Comparison of ENCODE assay signal across 21 mouse cellular contexts in genomic region chr10:3700225-3701073, GRCm38 (mm10). TPM values are rescaled to one million over a fixed set of nuclear protein-coding genes. Genes with fewer than 3 reads are reported as not detected.
DNase-seq lines count a peak whose midpoint lies in the region; ATAC-seq and TF ChIP-seq lines count a peak whose summit lies in the region.
"Had no signal": no experiment of that assay in that cellular context is flagged by ENCODE, and none has a peak within 500 bp of the region (broad histone marks: within the 10 kb centered on the region; RNA-seq: fewer than 3 reads in every experiment).

No protein-coding gene starts in this region.

- TF ChIP-seq CTCF in intestine, postnatal 0 days (IDR thresholded peaks at IDR 0.05; ENCODE audit: low read depth): no peak

- peak overlapping the region; percentile 31; the same call in 1 of the 2 replicates for H3K27ac ChIP-seq in limb, embryonic 12.5 days
- no peak overlapping the region for H3K27ac ChIP-seq in limb, embryonic 10.5 days
- H3K27ac ChIP-seq in embryonic facial prominence, embryonic 14.5 days (replicated peaks; ENCODE audit: low read depth, low read length): peak overlapping the region; percentile 41; the same call in 1 of the 2 replicates
- H3K27ac ChIP-seq in intestine, postnatal 0 days (ENCODE audit: low read depth, low read length): no peak overlapping the region; the same call in 1 of the 2 replicates
- H3K27ac ChIP-seq in stomach, embryonic 15.5 days: 0 out of 2 replicates have a peak overlapping the region, but pooled peaks have one; percentile 6
- no peak overlapping the region for H3K27ac ChIP-seq in hindbrain, embryonic 10.5 days
- H3K27ac ChIP-seq: forebrain, embryonic 15.5 days; hindbrain, embryonic 12.5 days; layer of hippocampus, adult 2 months; liver, embryonic 12.5 days; lung, embryonic 15.5 days; midbrain, embryonic 10.5 days had no signal

- H3K27me3 ChIP-seq in limb, embryonic 12.5 days: no peaks in the 10 kb centered on the region
- no peaks in the 10 kb centered on the region for H3K27me3 ChIP-seq in limb, embryonic 10.5 days (ENCODE audit: low read depth, poor library complexity, severe bottlenecking)
- no peaks in the 10 kb centered on the region for H3K27me3 ChIP-seq in embryonic facial prominence, embryonic 14.5 days (replicated peaks; ENCODE audit: control insufficient read depth, insufficient read depth, low read length)
- H3K27me3 ChIP-seq in intestine, postnatal 0 days (replicated peaks; ENCODE audit: control insufficient read depth, insufficient read depth, low read length): no peaks in the 10 kb centered on the region
- H3K27me3 ChIP-seq in stomach, embryonic 15.5 days (replicated peaks): no peaks in the 10 kb centered on the region
- H3K27me3 ChIP-seq in hindbrain, embryonic 10.5 days (ENCODE audit: insufficient read depth, poor library complexity, severe bottlenecking): no peaks in the 10 kb centered on the region
- H3K27me3 ChIP-seq: forebrain, embryonic 15.5 days; hindbrain, embryonic 12.5 days; liver, embryonic 12.5 days; lung, embryonic 15.5 days had no signal

- no peak for ATAC-seq in limb, embryonic 12.5 days (ENCODE audit: insufficient number of reproducible peaks, insufficient read depth, low FRiP score, low TSS enrichment, low read depth)
- ATAC-seq in embryonic facial prominence, embryonic 14.5 days (ENCODE audit: low read depth): no peak
- peak; percentile 96 for ATAC-seq in intestine, postnatal 0 days
- peak; percentile 69; the same call in 1 of the 2 replicates for ATAC-seq in stomach, embryonic 15.5 days (ENCODE audit: insufficient read depth, low FRiP score, low read depth)
- ATAC-seq: forebrain, embryonic 15.5 days; liver, embryonic 12.5 days; midbrain, embryonic 16.5 days had no signal

- H3K4me3 ChIP-seq in limb, embryonic 12.5 days (replicated peaks): no peak overlapping the region
- no peak overlapping the region for H3K4me3 ChIP-seq in limb, embryonic 10.5 days
- no peak overlapping the region for H3K4me3 ChIP-seq in embryonic facial prominence, embryonic 14.5 days (ENCODE audit: low read depth, low read length)
- H3K4me3 ChIP-seq in intestine, postnatal 0 days (ENCODE audit: low read depth, low read length): no peak overlapping the region
- no peak overlapping the region for H3K4me3 ChIP-seq in stomach, embryonic 15.5 days (replicated peaks)
- H3K4me3 ChIP-seq in hindbrain, embryonic 10.5 days: no peak overlapping the region
- H3K4me3 ChIP-seq: forebrain, embryonic 15.5 days; hindbrain, embryonic 12.5 days; layer of hippocampus, adult 2 months; liver, embryonic 12.5 days; lung, embryonic 15.5 days; midbrain, embryonic 10.5 days; myocyte had no signal

- no peak overlapping the region for H3K9ac ChIP-seq in limb, embryonic 12.5 days (replicated peaks)
- H3K9ac ChIP-seq in embryonic facial prominence, embryonic 14.5 days (ENCODE audit: low read depth, low read length): no peak overlapping the region
- no peak overlapping the region for H3K9ac ChIP-seq in intestine, postnatal 0 days (ENCODE audit: low read depth, low read length)
- H3K9ac ChIP-seq in stomach, embryonic 15.5 days: no peak overlapping the region
- H3K9ac ChIP-seq: forebrain, embryonic 15.5 days; hindbrain, embryonic 12.5 days; liver, embryonic 12.5 days; lung, embryonic 15.5 days had no signal

- H3K4me2 ChIP-seq in limb, embryonic 12.5 days: no peak overlapping the region
- H3K4me2 ChIP-seq in embryonic facial prominence, embryonic 14.5 days (ENCODE audit: low read depth, low read length): no peak overlapping the region
- no peak overlapping the region for H3K4me2 ChIP-seq in intestine, postnatal 0 days (replicated peaks; ENCODE audit: low read depth)
- no peak overlapping the region for H3K4me2 ChIP-seq in stomach, embryonic 15.5 days
- H3K4me2 ChIP-seq: forebrain, embryonic 15.5 days; heart, embryonic 11.5 days; hindbrain, embryonic 12.5 days; liver, embryonic 12.5 days; lung, embryonic 15.5 days had no signal

- 45% methylated on average over 12 of the region's 12 CpGs for WGBS in limb, embryonic 12.5 days
- WGBS in limb, embryonic 10.5 days: 80% methylated on average over 12 of the region's 12 CpGs
- WGBS in embryonic facial prominence, embryonic 14.5 days: 41% methylated on average over 12 of the region's 12 CpGs
- WGBS in intestine, postnatal 0 days: 33% methylated on average over 12 of the region's 12 CpGs
- WGBS in stomach, embryonic 15.5 days: 37% methylated on average over 12 of the region's 12 CpGs
- 83% methylated on average over 12 of the region's 12 CpGs for WGBS in hindbrain, embryonic 10.5 days

- no peak for DNase-seq in limb, embryonic 10.5 days (ENCODE audit: low spot score)
- peak; percentile 55 for DNase-seq in embryonic facial prominence, embryonic 14.5 days (ENCODE audit: low spot score)
- DNase-seq in hindbrain, embryonic 10.5 days (ENCODE audit: low spot score): no peak
- DNase-seq in urinary bladder, postnatal 10 days (ENCODE audit: low spot score): no peak
- DNase-seq: cerebellum, adult 11 months; cerebellum, postnatal 10 days; kidney, adult 9 months; kidney, postnatal 14 days; right cerebral cortex, postnatal 4 days had no signal

- no peaks in the 10 kb centered on the region for H3K36me3 ChIP-seq in limb, embryonic 12.5 days
- no peaks in the 10 kb centered on the region for H3K36me3 ChIP-seq in limb, embryonic 10.5 days
- no peaks in the 10 kb centered on the region for H3K36me3 ChIP-seq in embryonic facial prominence, embryonic 14.5 days (ENCODE audit: control insufficient read depth, insufficient read depth, low read length)
- no peaks in the 10 kb centered on the region for H3K36me3 ChIP-seq in intestine, postnatal 0 days (ENCODE audit: control insufficient read depth, insufficient read depth)
- no peaks in the 10 kb centered on the region for H3K36me3 ChIP-seq in stomach, embryonic 15.5 days
- H3K36me3 ChIP-seq in hindbrain, embryonic 10.5 days: no peaks in the 10 kb centered on the region
- H3K36me3 ChIP-seq: forebrain, embryonic 15.5 days; hindbrain, embryonic 12.5 days; liver, embryonic 12.5 days; lung, embryonic 15.5 days; midbrain, embryonic 10.5 days had no signal

- H3K9me3 ChIP-seq in limb, embryonic 12.5 days: no peaks in the 10 kb centered on the region
- H3K9me3 ChIP-seq in limb, embryonic 10.5 days (replicated peaks): no peaks in the 10 kb centered on the region
- no peaks in the 10 kb centered on the region for H3K9me3 ChIP-seq in embryonic facial prominence, embryonic 14.5 days (ENCODE audit: control insufficient read depth, low read length)
- no peaks in the 10 kb centered on the region for H3K9me3 ChIP-seq in intestine, postnatal 0 days (ENCODE audit: control insufficient read depth)
- H3K9me3 ChIP-seq in stomach, embryonic 15.5 days: no peaks in the 10 kb centered on the region
- H3K9me3 ChIP-seq in hindbrain, embryonic 10.5 days: no peaks in the 10 kb centered on the region
- H3K9me3 ChIP-seq: forebrain, embryonic 15.5 days; hindbrain, embryonic 12.5 days; liver, embryonic 12.5 days; lung, embryonic 15.5 days; midbrain, embryonic 10.5 days had no signal

- H3K4me1 ChIP-seq in limb, embryonic 12.5 days (replicated peaks): peaks cover 26% of the 10 kb centered on the region
- 0 out of 2 replicates have a peak, but pooled peaks cover 13% of the 10 kb centered on the region for H3K4me1 ChIP-seq in limb, embryonic 10.5 days
- peaks cover 14% of the 10 kb centered on the region for H3K4me1 ChIP-seq in embryonic facial prominence, embryonic 14.5 days (ENCODE audit: control insufficient read depth, insufficient read depth, low read length)
- no peaks in the 10 kb centered on the region; the same call in 1 of the 2 replicates for H3K4me1 ChIP-seq in intestine, postnatal 0 days (replicated peaks; ENCODE audit: control insufficient read depth, insufficient read depth, low read length)
- 0 out of 2 replicates have a peak, but pooled peaks cover 5% of the 10 kb centered on the region for H3K4me1 ChIP-seq in stomach, embryonic 15.5 days
- no peaks in the 10 kb centered on the region for H3K4me1 ChIP-seq in hindbrain, embryonic 10.5 days (replicated peaks)
- H3K4me1 ChIP-seq: forebrain, embryonic 15.5 days; hindbrain, embryonic 12.5 days; liver, embryonic 12.5 days; midbrain, embryonic 10.5 days had no signal

RNA-seq across cellular contexts. Expression of gene Plekhg1, which starts 39.7 kb away (rescaled TPM):
- 16.1 and 18.6 TPM in 2 replicates for polyA plus RNA-seq in limb, embryonic 12.5 days (2016; fragmentation: Nextera tagmentation; extraction: Ambion mirVana)
- polyA plus RNA-seq in limb, embryonic 10.5 days (2016; fragmentation: Nextera tagmentation; extraction: Ambion mirVana): 4.7 and 9.8 TPM in 2 replicates
- 16.0 and 17.5 TPM in 2 replicates for polyA plus RNA-seq in embryonic facial prominence, embryonic 14.5 days (2014; fragmentation: Nextera tagmentation; extraction: Ambion mirVana)
- polyA plus RNA-seq in intestine, postnatal 0 days (2015; fragmentation: Nextera tagmentation; extraction: Ambion mirVana): 2.1 and 2.6 TPM in 2 replicates
- polyA plus RNA-seq in stomach, embryonic 15.5 days (2015; fragmentation: Nextera tagmentation; extraction: Ambion mirVana): 9.2 and 11.0 TPM in 2 replicates
- polyA plus RNA-seq in hindbrain, embryonic 10.5 days (2016; fragmentation: Nextera tagmentation; extraction: Ambion mirVana): 10.9 and 12.5 TPM in 2 replicates

Comparison
In these comparisons a context has a peak if more than half of its experiments do, and no peak if none do; other contexts are left out.
1. H3K27ac ChIP-seq: peak in limb, embryonic 12.5 days (single experiment), embryonic facial prominence, embryonic 14.5 days (single experiment) and stomach, embryonic 15.5 days (single experiment); none in limb, embryonic 10.5 days (single experiment), intestine, postnatal 0 days (single experiment) and hindbrain, embryonic 10.5 days (single experiment).
2. ATAC-seq: peak in intestine, postnatal 0 days (single experiment) and stomach, embryonic 15.5 days (single experiment); none in limb, embryonic 12.5 days (single experiment) and embryonic facial prominence, embryonic 14.5 days (single experiment).